Mouse (Mus musculus): ENCODE results near the gene Suco.

Gene Suco

DNA sequence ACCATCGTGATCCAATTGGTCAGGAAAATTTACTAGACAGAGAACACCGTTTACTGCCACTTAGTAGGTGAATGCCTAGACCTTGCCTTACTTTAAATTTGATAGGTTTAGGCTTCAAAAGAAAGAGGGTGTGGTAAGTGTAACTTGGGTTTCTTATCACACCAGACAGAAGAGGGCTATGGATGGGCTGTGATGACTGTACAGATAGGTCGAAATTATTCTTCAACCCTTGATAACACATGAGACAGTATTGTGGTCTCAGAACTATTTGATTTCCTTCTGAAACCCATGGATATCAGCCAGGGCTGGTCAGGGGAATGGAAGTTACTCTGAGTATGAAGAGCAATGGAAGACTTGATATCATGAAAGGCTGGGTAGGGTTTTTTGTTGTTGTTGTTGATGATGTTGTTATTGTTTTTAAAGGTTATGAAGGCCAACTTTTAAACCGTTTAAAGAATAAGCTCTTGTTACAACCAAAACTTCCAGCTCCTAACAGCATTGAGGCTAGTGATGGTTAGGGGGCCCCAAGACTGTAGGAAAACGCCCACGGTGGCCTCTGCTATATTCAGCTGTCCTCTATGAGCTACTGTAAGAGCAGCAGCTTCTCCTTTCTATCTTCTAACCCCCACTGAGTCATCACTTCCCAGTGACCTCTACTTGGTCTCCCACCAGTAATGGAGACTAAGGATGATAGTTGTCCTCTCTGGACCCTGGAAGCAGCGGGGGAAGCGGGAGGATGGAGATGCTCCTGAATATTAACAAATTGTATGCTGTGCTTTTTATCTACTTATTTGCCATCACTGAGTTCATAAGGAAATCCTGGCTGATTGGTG lies 84.4 kb downstream of the Suco start:
- DNase-seq (ENCODE audit: low read depth, low spot score): no peak

DNA sequence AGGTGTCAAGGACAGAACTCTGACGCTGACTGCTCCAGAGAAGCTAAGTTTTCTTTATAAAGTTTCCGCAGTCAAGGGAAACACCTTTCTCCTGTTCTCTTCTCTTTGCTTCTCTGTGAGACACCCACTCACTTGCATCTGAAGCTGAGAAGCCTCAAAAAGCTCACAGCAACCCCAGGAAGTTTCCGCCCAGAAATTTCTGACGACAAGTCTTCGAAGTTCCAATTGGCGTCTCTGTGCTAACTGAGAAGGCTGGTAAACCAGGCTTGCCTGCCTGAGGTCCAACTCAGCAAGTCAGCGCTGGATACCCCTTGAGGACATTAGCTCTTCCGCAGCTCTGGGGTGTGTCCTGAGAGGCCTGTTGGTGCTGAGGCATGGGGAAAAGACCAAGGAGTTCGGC lies 88.1 kb downstream of the Suco start, which contains the start of gene Fasl:
TSS of gene Fasl (minus strand) at position 157 of the 400 bp plus-strand sequence.
- no peak for DNase-seq (ENCODE audit: low read depth, low spot score)

DNA sequence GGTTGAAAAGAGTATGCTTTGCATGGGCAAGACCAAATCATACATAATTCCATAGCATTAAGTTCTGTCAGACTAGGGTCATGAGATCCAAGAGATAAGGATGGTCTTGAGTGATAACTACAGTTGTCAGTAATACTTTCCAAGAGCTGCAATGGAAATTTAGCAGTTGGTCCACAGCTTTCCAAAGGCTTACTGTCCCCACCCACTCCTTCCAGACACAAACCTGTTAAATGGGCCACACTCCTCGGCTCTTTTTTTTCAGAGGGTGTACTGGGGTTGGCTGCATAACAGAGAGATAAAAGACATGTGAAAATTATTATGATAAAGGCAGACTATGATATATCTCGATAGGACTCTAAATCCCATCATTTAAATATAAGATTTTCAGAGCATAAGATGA lies 93.8 kb downstream of the Suco start:
- DNase-seq (ENCODE audit: low read depth, low spot score): no peak

DNA sequence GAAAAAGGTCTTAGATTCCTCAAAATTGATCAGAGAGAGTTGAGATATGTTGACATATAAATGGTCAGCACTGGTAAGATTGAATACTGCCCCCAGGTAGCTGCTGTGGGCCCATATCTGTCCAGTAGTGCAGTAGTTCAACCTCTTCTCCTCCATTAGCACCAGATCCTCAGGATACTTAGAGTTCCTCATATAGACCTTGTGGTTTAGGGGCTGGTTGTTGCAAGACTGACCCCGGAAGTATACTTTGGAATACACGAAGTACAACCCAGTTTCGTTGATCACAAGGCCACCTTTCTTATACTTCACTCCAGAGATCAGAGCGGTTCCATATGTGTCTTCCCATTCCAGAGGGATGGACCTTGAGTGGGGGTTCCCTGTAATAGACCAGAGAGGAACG lies 94.9 kb downstream of the Suco start:
- no peak for DNase-seq (ENCODE audit: low read depth, low spot score)

DNA sequence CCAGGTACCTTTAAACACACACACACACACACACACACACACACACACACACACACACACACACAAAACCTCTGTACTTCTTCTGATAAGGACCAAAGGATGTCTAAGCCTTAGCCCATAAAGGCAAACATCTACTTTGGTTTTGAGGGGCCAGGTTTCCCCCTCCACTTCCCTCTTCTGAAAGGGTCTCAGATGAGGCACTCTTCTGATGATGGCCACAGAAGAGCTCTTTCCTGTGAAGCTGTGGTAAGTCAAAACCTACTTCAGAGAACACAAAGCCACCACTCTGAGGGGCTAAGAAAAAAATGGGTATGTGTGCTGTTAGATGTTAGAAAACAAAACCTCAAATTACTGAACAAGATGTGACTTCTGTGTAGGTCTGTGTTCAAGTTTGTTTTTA lies 97.4 kb downstream of the Suco start:
- DNase-seq (ENCODE audit: low read depth, low spot score): no peak

DNA sequence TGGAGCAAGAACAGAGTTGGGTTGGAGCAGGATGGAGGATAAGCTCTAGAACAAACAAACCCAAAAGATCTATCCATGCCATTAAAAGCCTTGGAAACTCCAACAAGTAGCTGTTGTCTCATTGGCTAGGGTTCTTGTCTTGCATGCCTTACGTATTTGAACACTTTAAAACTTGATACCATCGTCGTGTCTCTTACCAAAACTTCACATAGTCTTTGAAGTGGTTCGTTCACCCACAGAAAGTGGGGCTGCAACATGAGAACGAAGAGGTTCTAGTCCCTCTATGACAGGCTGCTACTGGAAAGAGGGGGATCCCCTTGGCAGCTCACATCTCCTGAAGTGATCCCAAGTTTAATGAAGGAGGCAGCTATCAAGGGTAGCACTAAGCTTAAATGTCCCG lies 101.3 kb downstream of the Suco start:
- DNase-seq (ENCODE audit: low read depth, low spot score): no peak

DNA sequence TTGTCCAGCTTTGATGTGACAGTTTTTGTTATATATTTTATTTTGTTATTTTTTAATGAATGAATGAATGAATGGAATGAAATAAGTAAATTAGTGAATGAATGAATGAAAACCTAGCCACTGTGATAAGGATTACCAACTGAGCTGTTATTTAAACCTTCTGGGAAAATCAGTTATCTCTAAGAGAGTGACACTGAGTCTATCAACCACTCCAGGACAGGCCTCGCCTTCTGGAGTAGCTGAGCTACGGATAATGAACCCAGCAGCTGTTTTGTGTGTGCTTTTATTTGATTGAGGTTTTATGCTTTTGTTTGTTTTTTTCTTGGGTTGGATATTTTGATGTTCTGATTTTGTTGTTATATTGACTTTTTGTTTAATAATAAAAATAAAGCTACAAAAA lies 105.2 kb downstream of the Suco start:
- DNase-seq (ENCODE audit: low read depth, low spot score): no peak

DNA sequence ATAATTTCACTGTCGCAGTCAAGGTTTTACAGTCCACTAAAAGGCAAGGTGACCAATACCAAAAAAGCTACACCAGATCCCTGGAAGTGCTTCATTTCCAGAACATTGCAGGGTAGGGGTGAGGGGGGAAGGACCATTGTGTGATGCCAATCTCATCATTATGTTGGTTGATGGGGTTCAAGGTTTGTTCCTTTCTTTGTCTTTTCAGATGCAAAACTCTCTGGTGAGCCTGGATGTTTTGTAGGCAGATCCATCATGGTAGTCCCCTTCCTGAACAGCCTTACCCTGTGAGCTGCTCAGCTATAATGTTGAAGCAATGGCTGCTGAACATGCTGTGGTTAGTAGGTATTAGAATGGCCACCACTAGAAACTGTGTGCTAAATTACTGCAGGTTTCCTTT lies 107.2 kb downstream of the Suco start:
- DNase-seq (ENCODE audit: low read depth, low spot score): no peak

DNA sequence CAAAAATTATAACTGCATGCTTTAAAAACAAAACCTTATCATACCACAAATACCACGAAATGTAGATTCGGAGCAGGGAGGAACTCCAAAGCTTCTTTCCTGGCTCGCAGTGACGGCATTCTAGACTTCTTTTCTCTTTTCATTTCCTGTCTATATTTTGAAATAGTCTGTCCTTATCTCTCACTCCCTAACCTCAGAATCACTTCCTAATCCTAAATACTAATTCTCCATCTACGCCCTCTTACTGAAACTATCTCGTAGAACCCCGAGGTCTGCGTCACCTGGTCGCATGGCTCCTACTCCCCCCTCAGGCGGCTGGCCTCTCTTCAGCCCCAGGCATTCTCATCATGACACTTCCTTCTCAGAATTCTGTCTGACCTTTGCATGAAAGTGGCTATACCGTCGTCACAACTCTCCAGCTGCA lies 109.4 kb downstream of the Suco start:
- DNase-seq (ENCODE audit: low read depth, low spot score): no peak

DNA sequence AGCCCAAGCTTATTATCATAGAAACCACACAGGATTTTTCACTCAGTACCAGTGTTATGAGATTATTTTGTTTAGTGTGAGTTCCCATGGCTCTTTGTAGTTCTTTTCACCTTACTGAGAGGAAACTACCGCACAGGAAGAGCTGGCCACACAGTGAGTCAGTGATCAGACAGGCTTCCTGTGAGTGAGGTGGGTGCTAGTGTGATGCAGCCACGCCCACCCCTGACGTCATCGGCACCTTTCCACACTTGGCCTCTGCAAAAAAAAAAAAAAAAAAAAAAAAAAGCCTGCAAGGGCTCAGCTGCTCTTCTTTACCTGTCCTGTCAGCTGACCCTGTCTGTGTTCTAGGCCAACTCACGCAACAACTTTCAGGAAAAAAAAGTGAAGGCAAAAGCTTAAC lies 109.8 kb downstream of the Suco start:
- no peak for DNase-seq (ENCODE audit: low read depth, low spot score)

Measured in retina, postnatal 7 days (tissue).